Mouse (Mus musculus): ENCODE measurements around the gene Iqcf5. TPM values are rescaled to one million over a fixed set of nuclear protein-coding genes. Genes with fewer than 3 reads are reported as not detected.

Iqcf5 gene
- total RNA-seq, 1 experiment from 2014 or later: not detected

DNA sequence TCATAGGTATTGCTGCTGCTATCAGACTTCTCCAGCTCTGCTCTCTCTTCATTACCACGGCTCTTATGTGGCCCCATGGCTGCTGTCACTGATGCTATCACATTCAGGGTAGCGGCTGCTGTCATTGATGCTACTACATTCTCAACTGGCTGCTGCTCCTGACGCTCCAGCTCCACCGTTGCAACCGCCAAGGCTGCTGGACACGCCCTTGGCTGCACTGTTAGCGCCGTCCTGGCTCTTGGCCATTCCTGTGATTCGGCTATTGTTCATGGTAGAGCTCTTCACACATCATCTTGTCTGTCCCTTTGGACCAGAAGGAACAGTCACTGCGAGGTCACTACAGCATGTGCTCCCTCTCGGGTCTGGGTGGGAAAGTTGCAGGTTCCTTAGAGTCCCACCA is 47.9 kb downstream of the Iqcf5 start:
- no peak for ATAC-seq (replicated peaks; ENCODE audit: insufficient number of reproducible peaks, low FRiP score, low TSS enrichment, poor library complexity, severe bottlenecking)

DNA sequence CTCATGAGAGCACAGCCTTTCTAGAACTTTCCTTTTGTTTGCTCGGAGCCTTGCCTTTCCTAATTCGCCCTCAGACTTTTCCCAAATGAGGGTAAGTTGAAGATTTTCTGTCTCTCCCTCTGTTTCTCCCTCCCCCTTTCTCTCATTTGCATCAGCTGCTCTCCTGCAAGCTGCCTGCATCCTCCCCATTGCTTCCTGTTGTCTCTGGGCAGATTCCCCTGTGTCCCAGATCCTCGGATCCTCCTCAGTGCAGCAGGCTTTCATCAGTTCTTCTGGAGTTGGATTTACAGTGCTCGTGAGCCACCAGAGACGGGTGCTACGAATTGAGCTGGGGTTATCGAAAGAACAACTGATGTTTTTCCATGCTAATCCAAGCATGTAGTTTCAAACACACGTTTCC is 49.7 kb downstream of the Iqcf5 start:
- ATAC-seq (replicated peaks; ENCODE audit: insufficient number of reproducible peaks, low FRiP score, low TSS enrichment, poor library complexity, severe bottlenecking): no peak

Other genes starting within 250 kb of the Iqcf5 start
- 0.38 to 2.4 TPM (median 0.85 TPM) in 3 replicates for gene Poc1a, start 233.5 kb upstream of the Iqcf5 start, total RNA-seq (2017)
- 8.7 to 21.2 TPM (median 12.2 TPM) in 3 replicates for gene Dusp7, start 145.9 kb upstream of the Iqcf5 start, total RNA-seq (2017)
- 521 to 617 TPM (median 563 TPM) in 3 replicates for gene Rpl29, start 85.1 kb upstream of the Iqcf5 start, total RNA-seq (2017)
- 2.8 to 9.5 TPM (median 5.4 TPM) in 3 replicates for gene Acy1, start 76.3 kb upstream of the Iqcf5 start, total RNA-seq (2017)
- gene Abhd14b, start 67.1 kb upstream of the Iqcf5 start, total RNA-seq (2017): 2.7 to 3.3 TPM (median 3.2 TPM) in 3 replicates
- gene Abhd14a, start 66.9 kb upstream of the Iqcf5 start, total RNA-seq (2017): 1.5 to 6.5 TPM in 2 of 3 replicates, not detected in the other
- gene Pcbp4, start 61.3 kb upstream of the Iqcf5 start, total RNA-seq (2017): 1.2 to 9.7 TPM (median 2.7 TPM) in 3 replicates
- gene Gpr62, start 48.6 kb upstream of the Iqcf5 start, total RNA-seq (2017): 0.48 TPM in 1 of 3 replicates, not detected in the others
- 27.1 to 41.0 TPM (median 35.1 TPM) in 3 replicates for gene Rrp9, start 38.6 kb upstream of the Iqcf5 start, total RNA-seq (2017)
- gene Parp3, start 37.6 kb upstream of the Iqcf5 start, total RNA-seq (2017): 40.5 to 57.0 TPM (median 45.9 TPM) in 3 replicates
- not detected in 3 replicates for gene Iqcf1, start 14.6 kb upstream of the Iqcf5 start, total RNA-seq (2017)
- gene Iqcf3, start 47.1 kb downstream of the Iqcf5 start, total RNA-seq (2017): 6.7 TPM in 1 of 3 replicates, not detected in the others
- not detected in 3 replicates for gene Iqcf4, start 56.4 kb downstream of the Iqcf5 start, total RNA-seq (2017)
- gene Iqcf6, start 112.0 kb downstream of the Iqcf5 start, total RNA-seq (2017): not detected in 3 replicates
- not detected in 3 replicates for gene Grm2, start 141.5 kb downstream of the Iqcf5 start, total RNA-seq (2017)
- gene Tex264, start 171.4 kb downstream of the Iqcf5 start, total RNA-seq (2017): 17.0 to 22.9 TPM (median 19.3 TPM) in 3 replicates

All from monocyte, adult 5-6 weeks (primary cell).